Mouse (Mus musculus) liver (tissue): ENCODE data around the gene Atp5d.

Experiments
- DNase-seq: peaks from one replicate; pipeline ENCODE4 v3.0.0-alpha.2; 2020; ENCODE audit warnings: mixed read lengths

Atp5d gene

GRCm38 (mm10) chr10:80168038-80168661 is 29.7 kb downstream of the Atp5d start:
- DNase-seq = peak; percentile 94

- no peak for DNase-seq
Measured at GRCm38 (mm10) chr10:80169070-80169469, 30.6 kb downstream of the Atp5d start.

- no peak for DNase-seq
Measured at GRCm38 (mm10) chr10:80169651-80170050, 31.2 kb downstream of the Atp5d start.

- no peak for DNase-seq
Measured at GRCm38 (mm10) chr10:80170052-80170451, 31.6 kb downstream of the Atp5d start.

GRCm38 (mm10) chr10:80170601-80171021 is 32.2 kb downstream of the Atp5d start:
- no peak for DNase-seq

GRCm38 (mm10) chr10:80171252-80171651 is 32.8 kb downstream of the Atp5d start:
- no peak for DNase-seq

- DNase-seq = no peak
Measured at GRCm38 (mm10) chr10:80171760-80172526, 33.5 kb downstream of the Atp5d start.

GRCm38 (mm10) chr10:80172527-80173292 is 34.3 kb downstream of the Atp5d start, which contains the start of gene 1600002K03Rik:
Gene 1600002K03Rik (plus strand): TSS chr10:80172944.
- DNase-seq = peak; percentile 88

GRCm38 (mm10) chr10:80173358-80173757 is 34.9 kb downstream of the Atp5d start:
- no peak for DNase-seq

GRCm38 (mm10) chr10:80173955-80174640 is 35.7 kb downstream of the Atp5d start:
- no peak for DNase-seq

- DNase-seq = peak; percentile 79
Measured at GRCm38 (mm10) chr10:80174705-80175104, 36.3 kb downstream of the Atp5d start.

GRCm38 (mm10) chr10:80175536-80176269 is 37.3 kb downstream of the Atp5d start:
- DNase-seq = no peak

- DNase-seq = no peak
Measured at GRCm38 (mm10) chr10:80176270-80176834, 37.9 kb downstream of the Atp5d start.

GRCm38 (mm10) chr10:80177441-80178279 is 39.2 kb downstream of the Atp5d start:
- DNase-seq = no peak

- DNase-seq = no peak
Measured at GRCm38 (mm10) chr10:80179068-80180051, 40.9 kb downstream of the Atp5d start, which contains the start of gene Efna2. Gene Efna2 (plus strand): TSS chr10:80179482.

GRCm38 (mm10) chr10:80180288-80180687 is 41.9 kb downstream of the Atp5d start:
- DNase-seq = no peak

GRCm38 (mm10) chr10:80180823-80181222 is 42.4 kb downstream of the Atp5d start:
- no peak for DNase-seq

GRCm38 (mm10) chr10:80182547-80182946 is 44.1 kb downstream of the Atp5d start:
- no peak for DNase-seq

GRCm38 (mm10) chr10:80186649-80187048 is 48.2 kb downstream of the Atp5d start:
- no peak for DNase-seq
